Mouse (Mus musculus) megakaryocyte progenitor cell, adult 5-6 weeks (primary cell): ENCODE data around the gene Itprid2. TPM values are rescaled to one million over a fixed set of nuclear protein-coding genes. Genes with fewer than 3 reads are reported as not detected.

ENCODE experiments used
- ATAC-seq: replicated peaks from 2 replicates; pipeline ENCODE4 v1.8.0; 2016; ENCODE audit warnings: mild to moderate bottlenecking, moderate TSS enrichment, inconsistent platforms; ENCODE audit not compliant: poor library complexity
- total RNA-seq, 2 experiments: library from RNA; stranded (forward) in 1 of 2; stranded (reverse) in 1 of 2; fragments of 157-497, 149-512 nt in 1 of 2; fragments of 200-1000 nt in 1 of 2; gene quantifications; 2 replicates each; pipeline versions ENCODE4 v1.2.3 to v1.2.4; 2015 to 2017

The Itprid2 gene
- total RNA-seq, 2 experiments from 2014 or later: 12.1 to 21.0 TPM

DNA sequence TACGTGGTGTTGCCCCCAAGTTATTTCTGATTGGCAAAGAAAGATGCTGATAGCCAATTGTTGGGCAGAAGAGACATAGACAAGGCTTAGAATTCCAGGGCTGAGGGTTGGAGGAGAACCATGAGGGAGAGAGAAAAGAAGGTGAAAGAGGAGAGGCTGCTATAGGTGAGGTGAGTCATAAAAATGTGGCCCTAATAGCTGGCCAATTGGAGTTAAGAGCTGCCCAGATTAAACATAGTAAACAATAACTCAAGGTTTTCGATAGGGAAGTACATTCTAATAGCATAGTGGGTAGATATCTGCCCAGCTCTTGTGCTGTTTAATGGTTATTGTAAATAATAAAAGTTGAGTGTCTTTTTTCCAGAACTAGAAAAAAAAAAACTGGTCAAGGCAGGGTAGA, 69.6 kb downstream of the Itprid2 start:
- ATAC-seq: no peak

DNA sequence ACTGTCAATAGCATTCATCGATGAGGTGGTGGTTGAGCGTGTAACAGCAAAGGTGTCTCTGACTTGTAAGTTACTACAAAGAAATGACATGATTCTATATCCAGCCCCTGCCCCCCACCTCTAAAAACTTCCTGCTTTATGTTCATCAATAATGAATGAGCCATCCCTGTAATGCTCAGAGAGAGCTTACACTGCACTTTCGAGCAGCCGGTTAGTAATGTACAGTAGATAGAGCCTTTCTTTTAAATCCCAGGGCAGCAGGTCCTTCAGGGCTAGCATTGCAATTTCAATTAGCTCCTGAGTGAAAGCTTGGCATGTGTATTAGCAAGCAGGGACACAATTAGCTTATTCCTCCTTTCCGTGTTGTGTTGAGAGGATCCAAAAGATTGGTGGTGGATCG, 72.4 kb downstream of the Itprid2 start, which contains the start of gene Ppp1r1c:
Gene Ppp1r1c, plus strand, starts transcription at position 206 of the 400 bp plus-strand sequence.
- ATAC-seq: no peak

DNA sequence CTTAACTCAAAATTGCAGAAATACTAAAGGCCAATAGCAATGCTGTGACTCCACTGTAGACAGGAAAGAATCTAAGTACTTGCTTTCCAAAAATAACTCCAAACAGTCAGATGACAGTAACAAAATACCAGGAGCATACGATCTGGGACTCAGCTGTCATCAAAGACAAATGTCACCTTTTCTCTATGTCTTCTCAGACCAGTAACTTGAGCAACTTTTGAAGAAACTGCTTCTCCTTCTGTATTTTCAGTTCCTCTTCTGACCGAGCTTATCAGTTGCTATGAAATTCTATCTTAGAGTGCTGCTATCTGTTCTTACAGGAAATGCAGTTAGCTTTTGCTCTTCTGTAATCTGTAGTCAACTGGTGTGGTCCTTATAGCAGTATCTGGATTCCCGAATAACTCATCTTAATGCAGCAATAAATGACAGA, 78.5 kb downstream of the Itprid2 start:
- ATAC-seq: peak; percentile 92

DNA sequence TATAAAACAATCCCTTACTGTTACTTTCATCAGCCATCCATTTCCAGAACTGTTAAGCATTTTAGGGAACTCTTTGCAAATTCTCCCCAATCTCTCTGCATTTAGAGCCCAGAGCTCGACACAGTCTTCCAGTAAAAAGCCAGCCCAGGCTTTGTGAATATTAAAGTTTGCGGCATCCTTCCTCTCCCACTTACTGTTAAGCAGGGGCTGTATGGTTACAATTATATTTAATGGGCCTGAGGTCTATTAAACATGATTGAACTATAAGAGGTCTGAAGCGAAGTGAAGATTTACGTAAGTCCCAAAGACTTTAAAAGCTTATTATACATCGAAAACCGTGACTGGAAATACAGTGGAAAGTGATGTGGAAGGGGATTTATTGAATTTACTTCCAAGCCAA, 79.6 kb downstream of the Itprid2 start:
- ATAC-seq: no peak

DNA sequence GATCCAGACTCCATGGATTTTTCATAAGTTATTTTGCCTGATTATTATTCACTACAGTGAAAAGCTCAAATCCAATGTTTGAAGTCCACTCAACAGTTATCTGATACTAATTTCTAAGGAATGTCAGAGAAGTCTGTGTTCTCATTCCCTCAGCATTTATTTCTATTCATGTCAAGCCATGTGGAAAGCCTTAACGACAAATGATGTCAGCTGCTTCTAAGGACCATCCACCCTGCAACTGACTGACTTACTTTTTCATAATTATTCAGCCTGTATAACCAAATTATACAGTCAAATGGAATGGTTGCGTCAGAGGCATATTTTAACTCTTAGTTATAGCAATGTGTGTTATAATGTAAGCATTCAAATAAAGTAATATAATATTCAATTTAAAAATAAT, 80.8 kb downstream of the Itprid2 start:
- ATAC-seq: no peak

DNA sequence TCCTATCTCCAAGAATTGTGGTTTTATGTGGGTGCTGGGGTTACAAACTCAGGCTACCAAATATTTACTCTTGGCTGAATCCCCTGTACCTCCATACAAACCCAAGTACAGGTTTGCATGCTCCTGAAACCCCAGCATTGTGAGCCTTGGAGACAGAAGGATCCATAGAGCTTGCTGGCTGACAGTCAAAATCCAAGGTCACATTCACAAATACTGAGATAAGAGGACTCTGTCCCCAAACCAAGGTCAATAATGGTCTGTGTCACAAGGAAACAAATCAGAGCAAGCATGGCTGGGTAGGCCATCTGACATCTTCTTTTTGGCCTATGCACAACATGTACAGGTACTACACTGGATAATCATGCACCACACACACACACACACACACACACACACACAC, 82.7 kb downstream of the Itprid2 start:
- no peak for ATAC-seq

DNA sequence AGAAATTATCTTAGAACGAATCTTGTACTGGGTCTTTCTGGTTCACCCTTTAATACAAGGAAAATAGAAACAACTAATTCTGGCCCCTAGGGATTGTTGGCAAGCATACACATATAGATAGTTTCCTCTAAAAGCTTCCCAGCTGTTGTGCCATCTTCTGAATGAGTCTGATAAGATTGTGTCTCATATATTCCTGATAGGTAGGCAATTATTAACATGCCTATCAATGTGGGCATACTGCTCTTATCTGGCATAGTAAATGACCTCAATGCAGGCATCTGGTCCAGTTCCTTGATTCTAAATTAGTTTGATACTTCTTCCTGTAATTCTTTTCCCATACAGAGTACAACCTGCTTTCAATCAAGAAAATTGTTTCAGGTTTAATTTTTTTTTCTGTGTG, 87.3 kb downstream of the Itprid2 start:
- ATAC-seq: no peak

Other genes with a start within 250 kb of the Itprid2 start
- not detected in 2 replicates for gene Neurod1, start 178.6 kb upstream of the Itprid2 start, total RNA-seq (2015)
- not detected in 2 replicates for gene Neurod1, start 178.6 kb upstream of the Itprid2 start, total RNA-seq (2017)
- gene Cerkl, start 178.6 kb upstream of the Itprid2 start, total RNA-seq (2015): 3.3 and 4.8 TPM in 2 replicates
- 6.0 and 9.9 TPM in 2 replicates for gene Cerkl, start 178.6 kb upstream of the Itprid2 start, total RNA-seq (2017)
- not detected in 2 replicates for gene Ppp1r1c, start 72.4 kb downstream of the Itprid2 start, total RNA-seq (2015)
- not detected in 2 replicates for gene Ppp1r1c, start 72.4 kb downstream of the Itprid2 start, total RNA-seq (2017)